In genomic region chr3:88144648-88145410, GRCm38 (mm10) we compare ENCODE assay signal across 8 mouse cellular contexts. TPM values are rescaled to one million over a fixed set of nuclear protein-coding genes. Genes with fewer than 3 reads are reported as not detected.
DNase-seq lines count a peak whose midpoint lies in the region; ATAC-seq and TF ChIP-seq lines count a peak whose summit lies in the region.

No protein-coding gene starts in this region.

- WGBS in spleen, adult 2 months = 55% methylated on average over 6 of the region's 6 CpGs
- WGBS in heart, embryonic 13.5 days = 37% methylated on average over 6 of the region's 6 CpGs
- 59% methylated on average over 6 of the region's 6 CpGs for WGBS in neural tube, embryonic 15.5 days

- no peak for TF ChIP-seq CTCF in spleen, adult 2 months (IDR thresholded peaks at IDR 0.05; ENCODE audit: extremely low read depth, insufficient read depth, insufficient read length, insufficient replicate concordance)

- ATAC-seq in heart, embryonic 13.5 days (ENCODE audit: extremely low read depth, insufficient number of reproducible peaks, low FRiP score, low TSS enrichment) = no peak
- ATAC-seq in neural tube, embryonic 15.5 days (ENCODE audit: low FRiP score) = no peak
- no peak for ATAC-seq in monocyte, adult 5-6 weeks (replicated peaks; ENCODE audit: insufficient number of reproducible peaks, low FRiP score, low TSS enrichment, poor library complexity, severe bottlenecking)
- ATAC-seq in erythroid progenitor cell, adult 5-6 weeks (replicated peaks; ENCODE audit: low FRiP score, poor library complexity, severe bottlenecking) = no peak

- DNase-seq in spleen, adult 2 months (ENCODE audit: low read depth in 1 of 2, low spot score in 2 of 2) = no peak
- no peak for DNase-seq in spleen, adult 12 weeks (ENCODE audit: low spot score)
- peak; percentile 56 to 60 for DNase-seq in kidney, postnatal 25 days
- DNase-seq in embryo, embryonic 10.5 days (ENCODE audit: low spot score) = no peak

- TF ChIP-seq POLR2A in spleen, adult 2 months (IDR thresholded peaks at IDR 0.05; ENCODE audit: low read depth, low read length) = no peak

- H3K4me3 ChIP-seq in spleen, adult 2 months (ENCODE audit: extremely low read depth, insufficient read depth, insufficient read length) = peak overlapping the region; percentile 88
- peak overlapping the region; percentile 96 for H3K4me3 ChIP-seq in heart, embryonic 13.5 days
- H3K4me3 ChIP-seq in neural tube, embryonic 15.5 days (replicated peaks) = peak overlapping the region; percentile 82

- peak overlapping the region; percentile 98 for H3K9ac ChIP-seq in heart, embryonic 13.5 days
- peak overlapping the region; percentile 83 for H3K9ac ChIP-seq in neural tube, embryonic 15.5 days (replicated peaks)

- no peaks in the 10 kb centered on the region for H3K27me3 ChIP-seq in spleen, adult 2 months (ENCODE audit: control insufficient read depth, insufficient read depth, low read length)
- no peaks in the 10 kb centered on the region for H3K27me3 ChIP-seq in heart, embryonic 13.5 days (replicated peaks)
- peaks cover 13% of the 10 kb centered on the region for H3K27me3 ChIP-seq in neural tube, embryonic 15.5 days (replicated peaks)

- H3K4me1 ChIP-seq in spleen, adult 2 months (ENCODE audit: control insufficient read depth, insufficient read depth, insufficient read length) = peaks cover 69% of the 10 kb centered on the region
- H3K4me1 ChIP-seq in heart, embryonic 13.5 days = peaks cover 81% of the 10 kb centered on the region
- H3K4me1 ChIP-seq in neural tube, embryonic 15.5 days = peaks cover 84% of the 10 kb centered on the region

- peak overlapping the region; percentile 98 for H3K27ac ChIP-seq in spleen, adult 2 months (ENCODE audit: insufficient read depth, low read length)
- H3K27ac ChIP-seq in heart, embryonic 13.5 days (replicated peaks) = peak overlapping the region; percentile 100
- H3K27ac ChIP-seq in neural tube, embryonic 15.5 days (replicated peaks) = no peak overlapping the region

- H3K36me3 ChIP-seq in spleen, adult 2 months (ENCODE audit: control insufficient read depth, insufficient read depth, low read length) = peaks cover 1% of the 10 kb centered on the region; the same call in 1 of the 2 replicates
- H3K36me3 ChIP-seq in heart, embryonic 13.5 days = peaks cover 4% of the 10 kb centered on the region; the same call in 1 of the 2 replicates
- H3K36me3 ChIP-seq in neural tube, embryonic 15.5 days = no peaks in the 10 kb centered on the region

- no peaks in the 10 kb centered on the region for H3K9me3 ChIP-seq in heart, embryonic 13.5 days
- no peaks in the 10 kb centered on the region for H3K9me3 ChIP-seq in neural tube, embryonic 15.5 days (replicated peaks)

- H3K4me2 ChIP-seq in heart, embryonic 13.5 days = peak overlapping the region; percentile 95
- peak overlapping the region; percentile 94 for H3K4me2 ChIP-seq in neural tube, embryonic 15.5 days

RNA-seq across cellular contexts. Expression of gene Mef2d, which starts 2.7 kb away (rescaled TPM):
- polyA plus RNA-seq in spleen, adult 2 months (2012; rRNA removed) = 119 and 142 TPM in 2 replicates
- polyA plus RNA-seq in heart, embryonic 13.5 days (2015; fragmentation: Nextera tagmentation; extraction: Ambion mirVana) = 35.5 and 37.1 TPM in 2 replicates
- polyA plus RNA-seq in neural tube, embryonic 15.5 days (2015; fragmentation: Nextera tagmentation; extraction: Ambion mirVana) = 14.3 and 20.3 TPM in 2 replicates
- total RNA-seq in monocyte, adult 5-6 weeks (2017) = 94.8 to 111 TPM (median 99.0 TPM) in 3 replicates
- 36.9 and 37.8 TPM in 2 replicates for total RNA-seq in erythroid progenitor cell, adult 5-6 weeks (2015; ENCODE audit: low replicate concordance)
- total RNA-seq in erythroid progenitor cell, adult 5-6 weeks (2017; ENCODE audit: low replicate concordance) = 15.3 and 16.9 TPM in 2 replicates

Comparison
In these comparisons a context has a peak if more than half of its experiments do, and no peak if none do; other contexts are left out.
1. DNase-seq: peak in kidney, postnatal 25 days (2 of 2); none in spleen, adult 2 months (0 of 2), spleen, adult 12 weeks (single experiment) and embryo, embryonic 10.5 days (single experiment).
2. Peak in every context shown above with its lines, with median percentiles within 50 percentile points of each other: H3K4me3 ChIP-seq.